Mouse (Mus musculus): ENCODE measurements at regions not wholly inside any gene's neighbourhood (a gene's known extent, or its start where the extent isn't known, plus 50 kb on each side); places are given as distances from the start of the nearest gene placed in this dataset.

DNA sequence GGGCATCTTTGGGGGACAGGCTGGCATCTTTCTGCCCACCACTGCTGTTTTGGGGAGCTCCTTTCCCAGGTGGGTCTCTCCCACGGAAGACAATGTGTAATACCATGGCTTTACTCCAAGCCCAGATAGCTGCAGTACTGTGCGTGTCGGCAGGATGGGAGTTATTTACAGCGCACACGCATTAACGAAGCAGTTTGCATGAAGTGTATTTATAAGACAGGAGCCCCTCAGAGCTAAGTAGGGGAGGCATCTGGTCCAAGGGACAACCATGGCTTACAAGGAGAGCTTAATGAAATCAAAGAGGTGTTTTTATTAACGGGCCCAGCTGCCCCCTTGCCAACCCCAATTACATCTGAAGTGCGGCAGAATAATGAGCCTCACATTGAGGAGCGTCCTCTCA, 169.0 kb downstream of the Katnal1 start:
- TF ChIP-seq RCOR1 (conservative IDR thresholded peaks at IDR 0.05; ENCODE audit: low read depth, low read length) (no peak), POLR2AphosphoS2 (IDR thresholded peaks at IDR 0.05; ENCODE audit: low read depth, low read length) (no peak), NRF1 (IDR thresholded peaks at IDR 0.05; ENCODE audit: low read depth, low read length) (no peak), GABPA (IDR thresholded peaks at IDR 0.05; ENCODE audit: insufficient replicate concordance, low read depth, low read length) (no peak), KAT2A (IDR thresholded peaks at IDR 0.05; ENCODE audit: insufficient replicate concordance, low read length) (no peak), MAZ (IDR thresholded peaks at IDR 0.05; ENCODE audit: low read depth, low read length) (no peak), SIN3A (IDR thresholded peaks at IDR 0.05; ENCODE audit: low read length) (no peak), TBP (conservative IDR thresholded peaks at IDR 0.05; ENCODE audit: low read depth, low read length) (no peak), ETS1 (conservative IDR thresholded peaks at IDR 0.05; ENCODE audit: low read depth, low read length) (no peak), CHD1 (IDR thresholded peaks at IDR 0.05; ENCODE audit: low read depth, low read length) (no peak), MEF2A (IDR thresholded peaks at IDR 0.05; ENCODE audit: borderline replicate concordance, low read depth, low read length) (no peak), EP300 (IDR thresholded peaks at IDR 0.05; ENCODE audit: low read length) (no peak), ZMIZ1 (IDR thresholded peaks at IDR 0.05; ENCODE audit: low read depth, low read length) (no peak), USF2 (conservative IDR thresholded peaks at IDR 0.05; ENCODE audit: low read depth, low read length) (no peak), RAD21 (IDR thresholded peaks at IDR 0.05; ENCODE audit: low read depth, low read length) (no peak), POLR2A (IDR thresholded peaks at IDR 0.05; ENCODE audit: low read depth, low read length) (no peak), ZNF384 (IDR thresholded peaks at IDR 0.05; ENCODE audit: low read depth, low read length) (no peak), TCF12 (IDR thresholded peaks at IDR 0.05; ENCODE audit: low read depth, low read length) (no peak), USF1 (IDR thresholded peaks at IDR 0.05; ENCODE audit: low read depth, low read length) (no peak)
- Histone ChIP-seq H3K27me3 (replicated peaks) (no peaks in the 10 kb centered on the region), H3K9me3 (replicated peaks; ENCODE audit: low read length) (peaks cover 14% of the 10 kb centered on the region), H3K36me3 (replicated peaks in 1 of 2; ENCODE audit: control insufficient read depth in 1 of 2, insufficient read depth in 1 of 2, low read length in 1 of 2) (peaks cover 0 to 19% of the 10 kb centered on the region in 2 experiments), H3K9ac (ENCODE audit: insufficient read depth, low read depth) (no peak overlapping the region), H3K4me2 (ENCODE audit: insufficient read depth, low read depth, poor library complexity, severe bottlenecking) (no peak overlapping the region), H3K4me3 (replicated peaks in 1 of 3; ENCODE audit: low read depth in 2 of 3, low read length in 2 of 3, poor library complexity in 1 of 3) (no peak overlapping the region), H3K27ac (ENCODE audit: insufficient read depth, low read depth) (no peak overlapping the region), H3K79me2 (replicated peaks; ENCODE audit: control insufficient read depth, extremely low read depth, insufficient read depth, poor library complexity, severe bottlenecking) (no peaks in the 10 kb centered on the region), H3K4me1 (ENCODE audit: control insufficient read depth in 1 of 2, insufficient read depth in 2 of 2) (no peaks in the 10 kb centered on the region)
- dilution Hi-C loops (cut with MboI; ENCODE audit: extremely low pct_ligation_motif_present, extremely low pct_unique_long_range_greater_than_20kb, low sequenced_read_pairs) (no loop called here), in situ Hi-C loops (cut with MboI; ENCODE audit: low pct_ligation_motif_present, low pct_unique_long_range_greater_than_20kb, low sequenced_read_pairs) (no loop called here)
- no peak for DNase-seq (ENCODE audit: extremely low read depth)

DNA sequence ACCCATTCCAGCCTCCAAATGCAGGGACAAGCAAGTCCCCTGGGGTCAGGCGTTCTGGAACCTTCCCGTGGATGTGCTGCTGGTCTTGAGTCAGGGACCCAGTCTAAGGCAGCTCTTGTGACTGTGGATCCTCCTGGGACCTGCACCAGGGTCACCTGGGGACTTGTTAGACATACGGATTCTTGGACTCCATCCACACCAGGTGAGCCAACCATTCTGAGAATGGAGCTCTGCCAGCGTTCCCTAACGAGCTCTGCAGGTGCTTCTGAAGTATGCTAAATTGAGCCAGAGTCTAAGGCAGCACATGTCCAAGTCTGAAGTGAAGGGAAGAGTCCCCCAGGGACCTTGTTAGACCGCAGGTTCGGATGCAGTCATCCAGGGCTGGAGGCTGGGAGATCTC, 170.3 kb downstream of the Katnal1 start:
- peaks cover 0 to 20% of the 10 kb centered on the region in 2 experiments for H3K36me3 ChIP-seq (replicated peaks in 1 of 2; ENCODE audit: control insufficient read depth in 1 of 2, insufficient read depth in 1 of 2, low read length in 1 of 2)
- TF ChIP-seq ZNF384 (IDR thresholded peaks at IDR 0.05; ENCODE audit: low read depth, low read length) (no peak), CHD2 (IDR thresholded peaks at IDR 0.05; ENCODE audit: low read length) (no peak), ELF1 (IDR thresholded peaks at IDR 0.05; ENCODE audit: low read depth, low read length) (no peak), NRF1 (IDR thresholded peaks at IDR 0.05; ENCODE audit: low read depth, low read length) (no peak), SMC3 (IDR thresholded peaks at IDR 0.05; ENCODE audit: low read depth, low read length) (no peak), ZC3H11A (IDR thresholded peaks at IDR 0.05; ENCODE audit: low read depth, low read length) (no peak), JUN (IDR thresholded peaks at IDR 0.05; ENCODE audit: insufficient read depth, low read depth, low read length) (no peak), BHLHE40 (IDR thresholded peaks at IDR 0.05; ENCODE audit: low read depth, low read length) (no peak), HCFC1 (IDR thresholded peaks at IDR 0.05; ENCODE audit: low read depth, low read length) (no peak), MEF2A (IDR thresholded peaks at IDR 0.05; ENCODE audit: borderline replicate concordance, low read depth, low read length) (no peak), POLR2A (IDR thresholded peaks at IDR 0.05; ENCODE audit: low read depth, low read length) (no peak), TCF12 (IDR thresholded peaks at IDR 0.05; ENCODE audit: low read depth, low read length) (no peak), MXI1 (IDR thresholded peaks at IDR 0.05; ENCODE audit: low read depth, low read length) (no peak), USF1 (IDR thresholded peaks at IDR 0.05; ENCODE audit: low read depth, low read length) (no peak), KAT2A (IDR thresholded peaks at IDR 0.05; ENCODE audit: insufficient replicate concordance, low read length) (no peak)
- DNase-seq (ENCODE audit: extremely low read depth), result no peak
- no peak overlapping the region for H3K4me2 ChIP-seq (ENCODE audit: insufficient read depth, low read depth, poor library complexity, severe bottlenecking)
- dilution Hi-C loops (cut with MboI; ENCODE audit: extremely low pct_ligation_motif_present, extremely low pct_unique_long_range_greater_than_20kb, low sequenced_read_pairs) (no loop called here), in situ Hi-C loops (cut with MboI; ENCODE audit: low pct_ligation_motif_present, low pct_unique_long_range_greater_than_20kb, low sequenced_read_pairs) (no loop called here)
- H3K9me3 ChIP-seq (replicated peaks; ENCODE audit: low read length), result peaks cover 20% of the 10 kb centered on the region
- H3K27me3 ChIP-seq (replicated peaks), result no peaks in the 10 kb centered on the region
- H3K79me2 ChIP-seq (replicated peaks; ENCODE audit: control insufficient read depth, extremely low read depth, insufficient read depth, poor library complexity, severe bottlenecking), result no peaks in the 10 kb centered on the region
- no peak overlapping the region for H3K9ac ChIP-seq (ENCODE audit: insufficient read depth, low read depth)
- H3K4me3 ChIP-seq (replicated peaks in 1 of 3; ENCODE audit: low read depth in 2 of 3, low read length in 2 of 3, poor library complexity in 1 of 3), result no peak overlapping the region
- no peaks in the 10 kb centered on the region for H3K4me1 ChIP-seq (ENCODE audit: control insufficient read depth in 1 of 2, insufficient read depth in 2 of 2)
- H3K27ac ChIP-seq (ENCODE audit: insufficient read depth, low read depth), result no peak overlapping the region

All from CH12.LX (cell line).